Mouse (Mus musculus) liver, embryonic 12.5 days (tissue): ENCODE data around the gene Epb42. TPM values are rescaled to one million over a fixed set of nuclear protein-coding genes. Genes with fewer than 3 reads are reported as not detected.
"Not testable (repeated sequence)": the region's sequence is repeated elsewhere in the genome, so short reads cannot be mapped to it uniquely, and the experiment has no call there.

Experiments used
- ATAC-seq: fragments of 200-750 bp; cut with Nextera tagmentation; 2 replicates; pipeline ENCODE4 v1.8.0; 2017; ENCODE audit warnings: moderate number of reproducible peaks, mild to moderate bottlenecking, moderate library complexity
- H3K27ac ChIP-seq: fragments of 300-500 bp; sonication (generic); 2 replicates; pipeline ENCODE4 v1.5.1; 2016; ENCODE audit warnings: mild to moderate bottlenecking
- H3K27me3 ChIP-seq: fragments of 300-500 bp; sonication (generic); replicated peaks from 2 replicates; pipeline ENCODE4 v1.6.1; 2016; ENCODE audit warnings: mild to moderate bottlenecking, moderate library complexity
- H3K36me3 ChIP-seq: fragments of 300-500 bp; sonication (generic); 2 replicates; pipeline ENCODE4 v1.6.1; 2016; ENCODE audit warnings: mild to moderate bottlenecking, moderate library complexity
- H3K4me1 ChIP-seq: fragments of 300-500 bp; sonication (generic); 2 replicates; pipeline ENCODE4 v1.6.1; 2016
- H3K4me2 ChIP-seq: fragments of 300-500 bp; sonication (generic); 2 replicates; pipeline ENCODE4 v1.6.1; 2016; ENCODE audit warnings: mild to moderate bottlenecking, moderate library complexity
- H3K4me3 ChIP-seq: fragments of 300-500 bp; sonication (generic); 2 replicates; pipeline ENCODE4 v1.5.1; 2016; ENCODE audit warnings: mild to moderate bottlenecking, moderate library complexity
- H3K9ac ChIP-seq: fragments of 300-500 bp; sonication (generic); 2 replicates; pipeline ENCODE4 v1.6.1; 2016; ENCODE audit warnings: mild to moderate bottlenecking, moderate library complexity
- H3K9me3 ChIP-seq: fragments of 300-500 bp; sonication (generic); replicated peaks from 2 replicates; pipeline ENCODE4 v1.6.1; 2016; ENCODE audit warnings: mild to moderate bottlenecking, moderate library complexity
- WGBS: fragments of 180-500 bp; shearing (Covaris S2); methylation state at CpG from one replicate; pipeline ENCODE4 v1.1.7; 2016; ENCODE audit not compliant: insufficient replicate concordance; 5-methylcytosine and 5-hydroxymethylcytosine counted together
- polyA plus RNA-seq: library from polyadenylated mRNA; unstranded; fragments of >200 nt; fragmentation: Nextera tagmentation; extraction: Ambion mirVana; gene quantifications from 2 replicates; pipeline ENCODE4 v1.2.1, GENCODE M21; 2016

Epb42 gene
- polyA plus RNA-seq, 1 experiment from 2014 or later: 171 TPM

- no peak for ATAC-seq
- peaks cover 17% of the 10 kb centered on the region for H3K4me1 ChIP-seq
- H3K9ac ChIP-seq: no peak overlapping the region
- no peaks in the 10 kb centered on the region for H3K9me3 ChIP-seq
- WGBS: 69% methylated on average over 1 of the region's 1 CpGs
- H3K4me3 ChIP-seq: no peak overlapping the region
- peaks cover 21% of the 10 kb centered on the region for H3K36me3 ChIP-seq
- H3K4me2 ChIP-seq: no peak overlapping the region
- H3K27me3 ChIP-seq: no peaks in the 10 kb centered on the region
- peak overlapping the region; percentile 61 for H3K27ac ChIP-seq
Observed at GRCm38 (mm10) chr2:121006986-121007385, 29.9 kb downstream of the Epb42 start.

- no peak for ATAC-seq
- Histone ChIP-seq H3K4me3 (no peak overlapping the region), H3K9ac (no peak overlapping the region), H3K36me3 (no peaks in the 10 kb centered on the region), H3K4me1 (peaks cover 12% of the 10 kb centered on the region), H3K4me2 (no peak overlapping the region), H3K27ac (no peak overlapping the region), H3K27me3 (no peaks in the 10 kb centered on the region), H3K9me3 (no peaks in the 10 kb centered on the region)
- WGBS: 74% methylated on average over 7 of the region's 7 CpGs
Observed at GRCm38 (mm10) chr2:121004018-121004811, 32.7 kb downstream of the Epb42 start.

- Histone ChIP-seq H3K4me3 (no peak overlapping the region), H3K27me3 (no peaks in the 10 kb centered on the region), H3K36me3 (no peaks in the 10 kb centered on the region), H3K9ac (no peak overlapping the region), H3K9me3 (no peaks in the 10 kb centered on the region), H3K27ac (no peak overlapping the region), H3K4me2 (no peak overlapping the region), H3K4me1 (peaks cover 11% of the 10 kb centered on the region)
- 60% methylated on average over 2 of the region's 2 CpGs for WGBS
- ATAC-seq: no peak
Observed at GRCm38 (mm10) chr2:121003586-121003985, 33.3 kb downstream of the Epb42 start.

DNA sequence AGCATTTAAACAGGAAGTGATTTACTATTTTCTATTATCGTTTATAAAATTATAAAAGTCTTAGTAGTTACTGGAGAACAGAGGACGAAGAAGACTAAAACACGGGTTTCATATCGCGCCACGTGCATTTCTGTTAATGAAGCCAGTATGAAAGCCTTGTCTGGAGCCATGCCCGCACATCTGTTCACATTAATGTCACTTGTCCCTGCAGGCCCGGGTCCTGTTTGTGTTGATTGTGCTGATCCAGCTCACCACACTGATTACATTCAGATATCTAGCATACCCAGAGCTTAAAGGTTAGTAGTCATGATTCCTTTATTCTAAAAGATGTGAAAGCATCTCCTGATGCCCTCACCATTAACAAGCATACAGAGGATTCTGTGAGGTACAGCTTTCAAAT is 38.0 kb downstream of the Epb42 start:
- Histone ChIP-seq H3K9ac (no peak overlapping the region), H3K27me3 (no peaks in the 10 kb centered on the region), H3K9me3 (no peaks in the 10 kb centered on the region), H3K4me2 (no peak overlapping the region), H3K4me1 (peaks cover 9% of the 10 kb centered on the region), H3K4me3 (no peak overlapping the region), H3K36me3 (no peaks in the 10 kb centered on the region), H3K27ac (no peak overlapping the region)
- 62% methylated on average over 8 of the region's 8 CpGs for WGBS
- ATAC-seq: peak; percentile 65; the same call in 1 of the 2 replicates

DNA sequence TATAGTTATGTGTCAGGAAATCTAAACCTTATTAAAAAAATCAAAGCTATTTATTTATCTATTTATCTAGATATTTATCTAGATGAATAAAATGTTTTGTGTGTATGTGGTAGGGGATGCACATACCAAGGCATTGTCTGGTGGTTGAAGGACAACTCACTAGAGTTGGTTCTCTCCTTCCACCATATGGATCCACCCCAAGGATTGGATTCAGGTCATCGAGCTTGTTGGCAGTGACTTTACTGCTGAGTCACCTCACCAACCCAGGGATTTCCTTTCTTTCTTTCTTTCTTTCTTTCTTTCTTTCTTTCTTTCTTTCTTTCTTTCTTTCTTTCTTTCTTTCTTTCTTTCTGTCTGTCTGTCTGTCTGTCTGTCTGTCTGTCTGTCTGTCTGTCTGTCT is 40.3 kb downstream of the Epb42 start:
- H3K4me2 ChIP-seq, H3K36me3 ChIP-seq, H3K9ac ChIP-seq, H3K27ac ChIP-seq, H3K4me1 ChIP-seq, ATAC-seq, H3K9me3 ChIP-seq, H3K4me3 ChIP-seq, H3K27me3 ChIP-seq: not testable (repeated sequence)
- 46% methylated on average over 1 of the region's 1 CpGs for WGBS

DNA sequence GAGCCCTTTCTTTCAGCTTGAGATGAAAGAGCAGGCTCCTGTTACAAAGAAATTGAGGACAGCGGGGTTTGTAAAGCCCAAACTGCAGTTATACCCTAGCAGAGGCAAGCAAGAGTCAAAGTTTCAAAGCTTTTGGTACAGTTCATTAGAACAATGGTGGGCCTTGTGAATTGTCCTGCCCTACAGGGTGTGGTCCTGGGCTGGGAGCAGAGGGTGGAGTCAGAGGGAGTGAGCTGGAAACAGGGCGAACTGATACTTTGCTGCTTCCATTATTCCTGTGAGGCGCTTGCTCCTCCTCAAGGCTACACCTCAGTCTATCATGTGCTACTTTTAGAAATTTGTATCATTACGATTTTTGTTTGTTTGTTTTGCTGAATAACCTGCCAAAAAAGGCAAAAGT is 45.7 kb downstream of the Epb42 start:
- 71% methylated on average over 4 of the region's 4 CpGs for WGBS
- peaks cover 6% of the 10 kb centered on the region; the same call in 1 of the 2 replicates for H3K4me1 ChIP-seq
- no peaks in the 10 kb centered on the region for H3K9me3 ChIP-seq
- no peaks in the 10 kb centered on the region for H3K27me3 ChIP-seq
- H3K4me2 ChIP-seq: no peak overlapping the region
- H3K27ac ChIP-seq: no peak overlapping the region
- H3K36me3 ChIP-seq: no peaks in the 10 kb centered on the region
- no peak for ATAC-seq
- H3K4me3 ChIP-seq: no peak overlapping the region
- H3K9ac ChIP-seq: no peak overlapping the region

- H3K4me3 ChIP-seq: no peak overlapping the region
- no peaks in the 10 kb centered on the region for H3K9me3 ChIP-seq
- H3K4me2 ChIP-seq: no peak overlapping the region
- no peak for ATAC-seq
- H3K27me3 ChIP-seq: no peaks in the 10 kb centered on the region
- no peaks in the 10 kb centered on the region for H3K4me1 ChIP-seq
- no peaks in the 10 kb centered on the region for H3K36me3 ChIP-seq
- no peak overlapping the region for H3K9ac ChIP-seq
- H3K27ac ChIP-seq: no peak overlapping the region
- WGBS: 83% methylated on average over 1 of the region's 1 CpGs
Observed at GRCm38 (mm10) chr2:120985241-120985640, 51.6 kb downstream of the Epb42 start.

GRCm38 (mm10) chr2:120983611-120984010 is 53.3 kb downstream of the Epb42 start:
- Histone ChIP-seq H3K9ac (no peak overlapping the region), H3K27ac (no peak overlapping the region), H3K27me3 (no peaks in the 10 kb centered on the region), H3K4me3 (no peak overlapping the region), H3K9me3 (no peaks in the 10 kb centered on the region), H3K4me2 (no peak overlapping the region), H3K36me3 (no peaks in the 10 kb centered on the region), H3K4me1 (no peaks in the 10 kb centered on the region; the same call in 1 of the 2 replicates)
- 58% methylated on average over 2 of the region's 2 CpGs for WGBS
- ATAC-seq: no peak

DNA sequence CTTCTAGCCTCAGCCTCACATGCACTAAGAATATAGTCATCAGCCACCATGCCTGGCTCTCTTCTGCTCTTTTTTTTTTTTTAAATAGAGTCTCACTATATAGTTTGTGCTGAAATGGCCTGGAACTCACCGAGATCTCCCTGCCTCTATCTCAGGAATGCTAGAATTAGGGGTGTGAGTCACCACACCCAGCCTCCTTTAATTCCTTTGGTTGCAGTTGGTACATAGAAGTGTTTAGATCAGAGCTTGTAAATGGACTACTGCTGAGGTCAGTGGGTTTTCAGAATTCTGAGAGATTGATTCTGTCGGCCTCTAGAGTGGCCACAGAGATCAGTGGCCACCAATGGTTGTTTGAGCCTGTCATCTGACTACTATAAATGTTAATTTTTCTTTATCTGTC is 56.0 kb downstream of the Epb42 start:
- H3K4me1 ChIP-seq: peaks cover 20% of the 10 kb centered on the region
- 54% methylated on average over 2 of the region's 2 CpGs for WGBS
- no peaks in the 10 kb centered on the region for H3K36me3 ChIP-seq
- no peak overlapping the region for H3K4me2 ChIP-seq
- no peaks in the 10 kb centered on the region for H3K9me3 ChIP-seq
- no peak overlapping the region for H3K9ac ChIP-seq
- no peaks in the 10 kb centered on the region for H3K27me3 ChIP-seq
- no peak overlapping the region for H3K4me3 ChIP-seq
- no peak overlapping the region for H3K27ac ChIP-seq
- no peak for ATAC-seq

DNA sequence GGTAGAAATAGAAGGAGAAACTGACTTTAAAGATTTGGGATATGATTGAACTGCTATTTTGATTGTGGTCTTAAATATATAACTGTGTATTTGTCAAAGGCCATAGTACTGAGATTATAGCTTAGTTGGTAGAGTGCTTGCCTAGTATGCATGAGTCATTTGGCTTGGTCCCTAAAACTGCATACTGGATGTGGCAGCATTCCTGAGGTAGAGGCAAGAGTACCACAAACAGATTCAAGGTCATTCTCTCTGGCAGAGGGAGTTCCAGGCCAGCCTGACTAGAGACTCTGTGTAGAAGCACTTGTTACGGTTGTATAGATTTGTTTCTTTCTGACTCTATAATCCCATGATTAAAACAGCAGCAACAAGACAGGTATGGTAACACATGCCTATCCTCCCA is 57.1 kb downstream of the Epb42 start:
- H3K4me3 ChIP-seq: no peak overlapping the region
- no peak overlapping the region for H3K9ac ChIP-seq
- H3K4me2 ChIP-seq: no peak overlapping the region
- H3K36me3 ChIP-seq: no peaks in the 10 kb centered on the region
- no peaks in the 10 kb centered on the region for H3K27me3 ChIP-seq
- no peaks in the 10 kb centered on the region for H3K9me3 ChIP-seq
- WGBS: 72% methylated on average over 1 of the region's 1 CpGs
- H3K27ac ChIP-seq: no peak overlapping the region
- H3K4me1 ChIP-seq: peaks cover 24% of the 10 kb centered on the region
- ATAC-seq: no peak

GRCm38 (mm10) chr2:120978693-120979037 is 58.2 kb downstream of the Epb42 start:
- Histone ChIP-seq H3K4me2 (no peak overlapping the region), H3K27me3 (no peaks in the 10 kb centered on the region)
- no peak for ATAC-seq

DNA sequence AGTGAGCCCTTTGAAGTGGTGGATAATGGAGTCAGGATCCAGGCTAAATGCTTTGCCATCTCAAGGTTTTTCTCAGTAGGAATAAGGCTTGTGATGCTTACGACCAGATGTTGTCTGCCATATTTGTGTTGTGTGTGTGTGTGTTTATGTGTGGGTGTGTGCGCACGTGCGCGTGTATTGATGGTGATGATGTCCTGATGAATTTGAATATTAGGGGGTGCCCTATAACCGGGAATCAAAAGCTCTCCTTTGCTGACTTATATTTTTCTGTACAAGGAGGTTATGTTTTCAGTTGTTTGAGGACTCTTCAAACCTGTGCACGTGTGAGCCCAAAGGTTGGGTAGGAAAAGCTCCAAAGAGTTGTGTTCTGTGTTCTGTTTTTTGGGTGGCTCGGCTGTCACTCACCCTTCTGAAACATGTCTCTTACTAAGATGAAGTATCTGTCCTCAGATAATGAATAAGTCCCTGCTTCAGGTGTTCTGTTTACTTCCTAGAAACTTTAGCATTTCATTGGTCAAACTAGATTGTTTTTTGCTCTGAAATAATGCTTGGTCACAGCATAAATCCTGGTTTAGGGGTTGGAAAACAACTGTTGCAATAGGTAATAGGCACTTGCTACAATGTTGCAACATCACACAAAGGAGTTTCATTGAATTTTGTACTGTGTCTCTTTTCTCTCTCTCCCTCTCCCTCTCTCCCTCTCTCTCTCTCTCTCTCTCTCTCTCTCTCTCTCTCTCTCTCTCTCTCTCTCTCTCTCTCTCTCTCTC is 58.8 kb downstream of the Epb42 start:
- Histone ChIP-seq H3K27me3 (no peaks in the 10 kb centered on the region), H3K9me3 (no peaks in the 10 kb centered on the region), H3K27ac (peak overlapping the region; percentile 98), H3K4me2 (peak overlapping the region; percentile 87), H3K4me3 (peak overlapping the region; percentile 80), H3K36me3 (no peaks in the 10 kb centered on the region), H3K4me1 (peaks cover 36% of the 10 kb centered on the region), H3K9ac (peak overlapping the region; percentile 92)
- WGBS: 79% methylated on average over 8 of the region's 8 CpGs
- ATAC-seq: no peak

More at GRCm38 (mm10) chr2:120978693-120979037, 58.2 kb downstream of the Epb42 start:
- Histone ChIP-seq H3K27ac (peak overlapping the region; percentile 98; the same call in 1 of the 2 replicates), H3K36me3 (no peaks in the 10 kb centered on the region), H3K9ac (no peak overlapping the region), H3K9me3 (no peaks in the 10 kb centered on the region), H3K4me1 (peaks cover 30% of the 10 kb centered on the region), H3K4me3 (no peak overlapping the region)
- 58% methylated on average over 2 of the region's 2 CpGs for WGBS
